Mouse (Mus musculus): ENCODE data around the gene Oard1.

GRCm38 (mm10) chr17:48442745-48443457 lies 33.1 kb downstream of the Oard1 start:
- TF ChIP-seq POLR2A (IDR thresholded peaks at IDR 0.05; ENCODE audit: low read depth, low read length) (no peak), CTCF (IDR thresholded peaks at IDR 0.05; ENCODE audit: extremely low read depth, insufficient read length, insufficient replicate concordance, low read depth, low read length) (no peak)

All from small intestine, adult 2 months (tissue).